Mouse (Mus musculus) kidney, embryonic 14.5 days (tissue): ENCODE measurements around the gene Zfp91. TPM values are rescaled to one million over a fixed set of nuclear protein-coding genes. Genes with fewer than 3 reads are reported as not detected.

Experiments used
- ATAC-seq: fragments of 200-750 bp; cut with Nextera tagmentation; 2 replicates; pipeline ENCODE4 v1.8.0; 2017; ENCODE audit warnings: moderate number of reproducible peaks, mild to moderate bottlenecking, moderate TSS enrichment, moderate library complexity; ENCODE audit not compliant: low FRiP score, low TSS enrichment
- H3K27ac ChIP-seq: fragments of 300-500 bp; sonication (generic); 2 replicates; pipeline ENCODE4 v1.5.1; 2014; ENCODE audit warnings: low read depth, mild to moderate bottlenecking, low read length, moderate library complexity, mixed read lengths
- H3K27me3 ChIP-seq: fragments of 300-500 bp; sonication (generic); 2 replicates; pipeline ENCODE4 v1.6.1; 2014; ENCODE audit warnings: mild to moderate bottlenecking, low read length; ENCODE audit not compliant: control insufficient read depth, insufficient read depth
- H3K36me3 ChIP-seq: fragments of 300-500 bp; sonication (generic); 2 replicates; pipeline ENCODE4 v1.6.1; 2014; ENCODE audit warnings: low read length, mixed read lengths; ENCODE audit not compliant: control insufficient read depth, insufficient read depth
- H3K4me1 ChIP-seq: fragments of 300-500 bp; sonication (generic); 2 replicates; pipeline ENCODE4 v1.6.1; 2014; ENCODE audit warnings: low read length, mixed read lengths; ENCODE audit not compliant: control insufficient read depth, insufficient read depth
- H3K4me2 ChIP-seq: fragments of 300-500 bp; sonication (generic); replicated peaks from 2 replicates; pipeline ENCODE4 v1.6.1; 2014; ENCODE audit warnings: low read depth, mild to moderate bottlenecking, low read length
- H3K4me3 ChIP-seq: fragments of 300-500 bp; sonication (generic); 2 replicates; pipeline ENCODE4 v1.5.1; 2014; ENCODE audit warnings: mild to moderate bottlenecking, low read length
- H3K9ac ChIP-seq: fragments of 300-500 bp; sonication (generic); 2 replicates; pipeline ENCODE4 v1.6.1; 2014; ENCODE audit warnings: low read depth, mild to moderate bottlenecking, low read length, moderate library complexity
- H3K9me3 ChIP-seq: fragments of 300-500 bp; sonication (generic); 2 replicates; pipeline ENCODE4 v1.6.1; 2016; ENCODE audit warnings: low read length; ENCODE audit not compliant: control insufficient read depth
- WGBS: fragments of 180-500 bp; shearing (Covaris S2); extraction: QIAGEN DNeasy Blood & Tissue Kit; methylation state at CpG from one replicate; pipeline ENCODE4 v1.1.7; 2014; 5-methylcytosine and 5-hydroxymethylcytosine counted together
- polyA plus RNA-seq: library from polyadenylated mRNA; unstranded; fragments of >200 nt; fragmentation: Nextera tagmentation; extraction: Ambion mirVana; gene quantifications from 2 replicates; pipeline ENCODE4 v1.2.1, GENCODE M21; 2014

Zfp91 gene
- 14.6 and 18.1 TPM in 2 replicates for polyA plus RNA-seq

GRCm38 (mm10) chr19:12795511-12796327 is at the start of gene Zfp91, which contains the start of gene Lpxn:
Gene Zfp91 (minus strand): TSS chr19:12796126.
Gene Lpxn (plus strand): TSS chr19:12796193.
- H3K4me2 ChIP-seq: peak within 1 kb of the TSS; percentile 62
- WGBS: under 1% methylated on average over 55 of the region's 76 CpGs
- H3K27ac ChIP-seq: peak within 1 kb of the TSS; percentile 99
- peak within 1 kb of the TSS; percentile 99 for H3K9ac ChIP-seq
- no peaks in the 10 kb centered on the region for H3K36me3 ChIP-seq
- ATAC-seq: peak; percentile 95
- no peaks in the 10 kb centered on the region for H3K4me1 ChIP-seq
- H3K9me3 ChIP-seq: no peaks in the 10 kb centered on the region
- peak within 1 kb of the TSS; percentile 73 for H3K4me3 ChIP-seq
- no peaks in the 10 kb centered on the region for H3K27me3 ChIP-seq

- H3K4me3 ChIP-seq: no peak overlapping the region
- WGBS: 91% methylated on average over 1 of the region's 1 CpGs
- no peak for ATAC-seq
- no peak overlapping the region for H3K4me2 ChIP-seq
- no peak overlapping the region for H3K9ac ChIP-seq
- H3K36me3 ChIP-seq: no peaks in the 10 kb centered on the region
- no peaks in the 10 kb centered on the region for H3K27me3 ChIP-seq
- no peak overlapping the region for H3K27ac ChIP-seq
- H3K9me3 ChIP-seq: no peaks in the 10 kb centered on the region
- H3K4me1 ChIP-seq: no peaks in the 10 kb centered on the region
Measured at GRCm38 (mm10) chr19:12838507-12838906, 42.6 kb upstream of the Zfp91 start.

- 76% methylated on average over 3 of the region's 3 CpGs for WGBS
- no peak overlapping the region for H3K9ac ChIP-seq
- H3K4me2 ChIP-seq: no peak overlapping the region
- no peak overlapping the region for H3K27ac ChIP-seq
- no peaks in the 10 kb centered on the region for H3K27me3 ChIP-seq
- no peaks in the 10 kb centered on the region for H3K36me3 ChIP-seq
- ATAC-seq: no peak
- H3K9me3 ChIP-seq: no peaks in the 10 kb centered on the region
- H3K4me3 ChIP-seq: no peak overlapping the region
- no peaks in the 10 kb centered on the region for H3K4me1 ChIP-seq
Measured at GRCm38 (mm10) chr19:12833625-12834024, 37.7 kb upstream of the Zfp91 start.

- no peak overlapping the region for H3K9ac ChIP-seq
- H3K4me1 ChIP-seq: no peaks in the 10 kb centered on the region
- H3K36me3 ChIP-seq: no peaks in the 10 kb centered on the region
- no peaks in the 10 kb centered on the region for H3K9me3 ChIP-seq
- no peak overlapping the region for H3K27ac ChIP-seq
- no peak for ATAC-seq
- no peak overlapping the region for H3K4me3 ChIP-seq
- H3K4me2 ChIP-seq: no peak overlapping the region
- H3K27me3 ChIP-seq: no peaks in the 10 kb centered on the region
- 62% methylated on average over 1 of the region's 1 CpGs for WGBS
Measured at GRCm38 (mm10) chr19:12831559-12831958, 35.6 kb upstream of the Zfp91 start.

- no peaks in the 10 kb centered on the region for H3K9me3 ChIP-seq
- no peak for ATAC-seq
- no peak overlapping the region for H3K27ac ChIP-seq
- no peaks in the 10 kb centered on the region for H3K27me3 ChIP-seq
- no peaks in the 10 kb centered on the region for H3K36me3 ChIP-seq
- H3K4me2 ChIP-seq: no peak overlapping the region
- no peaks in the 10 kb centered on the region for H3K4me1 ChIP-seq
- WGBS: 72% methylated on average over 2 of the region's 2 CpGs
- H3K9ac ChIP-seq: no peak overlapping the region
- H3K4me3 ChIP-seq: no peak overlapping the region
Measured at GRCm38 (mm10) chr19:12830823-12831430, 35.0 kb upstream of the Zfp91 start.

GRCm38 (mm10) chr19:12824549-12824948 is 28.6 kb upstream of the Zfp91 start:
- Histone ChIP-seq H3K36me3 (no peaks in the 10 kb centered on the region), H3K4me1 (no peaks in the 10 kb centered on the region), H3K9ac (no peak overlapping the region), H3K4me3 (no peak overlapping the region), H3K4me2 (no peak overlapping the region), H3K9me3 (no peaks in the 10 kb centered on the region), H3K27me3 (no peaks in the 10 kb centered on the region), H3K27ac (no peak overlapping the region)
- 77% methylated on average over 4 of the region's 4 CpGs for WGBS
- no peak for ATAC-seq

GRCm38 (mm10) chr19:12820383-12820782 is 24.5 kb upstream of the Zfp91 start:
- ATAC-seq: no peak
- 35% methylated on average over 4 of the region's 4 CpGs for WGBS

GRCm38 (mm10) chr19:12818507-12818906 is 22.6 kb upstream of the Zfp91 start:
- no peaks in the 10 kb centered on the region for H3K27me3 ChIP-seq
- no peaks in the 10 kb centered on the region for H3K4me1 ChIP-seq
- H3K9me3 ChIP-seq: no peaks in the 10 kb centered on the region
- H3K9ac ChIP-seq: no peak overlapping the region
- WGBS: 90% methylated on average over 1 of the region's 1 CpGs
- ATAC-seq: no peak
- H3K4me3 ChIP-seq: no peak overlapping the region
- no peak overlapping the region for H3K27ac ChIP-seq
- H3K36me3 ChIP-seq: no peaks in the 10 kb centered on the region
- H3K4me2 ChIP-seq: no peak overlapping the region

More at GRCm38 (mm10) chr19:12820383-12820782, 24.5 kb upstream of the Zfp91 start:
- Histone ChIP-seq H3K9me3 (no peaks in the 10 kb centered on the region), H3K4me2 (no peak overlapping the region), H3K4me3 (no peak overlapping the region), H3K9ac (no peak overlapping the region), H3K27me3 (no peaks in the 10 kb centered on the region), H3K27ac (no peak overlapping the region), H3K4me1 (no peaks in the 10 kb centered on the region), H3K36me3 (no peaks in the 10 kb centered on the region)

GRCm38 (mm10) chr19:12813883-12814282 is 18.0 kb upstream of the Zfp91 start:
- Histone ChIP-seq H3K4me2 (no peak overlapping the region), H3K36me3 (no peaks in the 10 kb centered on the region), H3K27me3 (no peaks in the 10 kb centered on the region)

More at GRCm38 (mm10) chr19:12813883-12814282, 18.0 kb upstream of the Zfp91 start:
- Histone ChIP-seq H3K9me3 (no peaks in the 10 kb centered on the region), H3K27ac (no peak overlapping the region), H3K9ac (no peak overlapping the region), H3K4me3 (no peak overlapping the region), H3K4me1 (no peaks in the 10 kb centered on the region)
- ATAC-seq: no peak
- 79% methylated on average over 1 of the region's 1 CpGs for whole genome bisulfite sequencing
